Mouse (Mus musculus): ENCODE data around the gene Stk32c. TPM values are rescaled to one million over a fixed set of nuclear protein-coding genes. Genes with fewer than 3 reads are reported as not detected.

Gene Stk32c
- polyA plus RNA-seq, 1 experiment, result 7.5 TPM

DNA sequence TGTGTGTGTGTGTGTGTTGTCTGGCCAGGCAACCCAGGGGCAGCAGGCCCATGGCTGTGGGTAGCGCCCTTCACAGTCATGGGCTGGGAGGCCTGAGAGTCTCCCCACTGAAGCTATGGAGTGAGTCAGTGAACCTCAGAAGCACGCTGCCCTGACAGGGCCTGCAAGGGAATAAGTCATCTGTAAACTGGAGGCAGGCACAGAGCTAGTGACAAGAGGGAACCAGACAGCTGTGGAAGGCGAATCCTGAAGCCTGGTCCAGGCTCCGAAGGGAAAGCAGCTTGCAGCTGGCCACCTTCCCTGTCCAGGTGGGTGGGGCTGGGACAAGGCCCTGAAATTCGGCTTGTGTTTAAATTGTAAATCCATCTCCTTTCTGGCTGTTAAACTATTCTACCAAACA lies 33.0 kb upstream of the Stk32c start:
- no peak for DNase-seq (ENCODE audit: low read depth in 1 of 2, low spot score in 2 of 2)
- Histone ChIP-seq H3K4me1 (ENCODE audit: control insufficient read depth, insufficient read depth, insufficient read length) (peaks cover 7% of the 10 kb centered on the region), H3K27me3 (ENCODE audit: control insufficient read depth, insufficient read depth, low read length) (peaks cover 4% of the 10 kb centered on the region), H3K4me3 (ENCODE audit: extremely low read depth, insufficient read depth, insufficient read length) (no peak overlapping the region), H3K36me3 (ENCODE audit: control insufficient read depth, insufficient read depth, low read length) (no peaks in the 10 kb centered on the region), H3K27ac (ENCODE audit: insufficient read depth, low read length) (no peak overlapping the region)
- TF ChIP-seq POLR2A (IDR thresholded peaks at IDR 0.05; ENCODE audit: low read depth, low read length), result no peak
- no peak for TF ChIP-seq CTCF (IDR thresholded peaks at IDR 0.05; ENCODE audit: extremely low read depth, insufficient read depth, insufficient read length, insufficient replicate concordance)
- 90% methylated on average over 5 of the region's 5 CpGs for WGBS

DNA sequence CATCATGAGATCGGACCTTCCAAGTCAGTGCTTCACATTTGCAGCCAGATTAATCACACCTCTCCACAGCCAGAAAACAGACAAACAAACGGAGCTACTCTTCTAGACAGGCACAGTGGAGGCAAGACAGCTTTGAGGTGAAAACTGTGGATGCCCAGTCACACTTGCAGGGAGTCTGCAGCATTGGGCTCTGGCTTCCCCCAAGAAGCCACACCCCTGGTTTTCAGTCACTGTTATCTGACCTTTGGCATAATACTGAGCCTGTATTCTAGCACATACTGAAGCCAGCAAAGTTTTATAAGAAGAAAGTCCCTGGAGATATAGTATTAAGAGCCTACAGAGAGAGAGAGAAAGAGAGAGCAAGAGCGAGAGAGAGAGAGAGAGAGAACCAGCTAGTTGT lies 26.3 kb upstream of the Stk32c start:
- H3K4me1 ChIP-seq (ENCODE audit: control insufficient read depth, insufficient read depth, insufficient read length), result peaks cover 4% of the 10 kb centered on the region; the same call in 1 of the 2 replicates
- no peak overlapping the region for H3K4me3 ChIP-seq (ENCODE audit: extremely low read depth, insufficient read depth, insufficient read length)
- no peak for DNase-seq (ENCODE audit: low read depth in 1 of 2, low spot score in 2 of 2)
- H3K27ac ChIP-seq (ENCODE audit: insufficient read depth, low read length), result no peak overlapping the region
- WGBS, result 80% methylated on average over 3 of the region's 3 CpGs
- TF ChIP-seq CTCF (IDR thresholded peaks at IDR 0.05; ENCODE audit: extremely low read depth, insufficient read depth, insufficient read length, insufficient replicate concordance) (no peak), POLR2A (IDR thresholded peaks at IDR 0.05; ENCODE audit: low read depth, low read length) (no peak)
- no peaks in the 10 kb centered on the region for H3K36me3 ChIP-seq (ENCODE audit: control insufficient read depth, insufficient read depth, low read length)
- H3K27me3 ChIP-seq (ENCODE audit: control insufficient read depth, insufficient read depth, low read length), result no peaks in the 10 kb centered on the region

DNA sequence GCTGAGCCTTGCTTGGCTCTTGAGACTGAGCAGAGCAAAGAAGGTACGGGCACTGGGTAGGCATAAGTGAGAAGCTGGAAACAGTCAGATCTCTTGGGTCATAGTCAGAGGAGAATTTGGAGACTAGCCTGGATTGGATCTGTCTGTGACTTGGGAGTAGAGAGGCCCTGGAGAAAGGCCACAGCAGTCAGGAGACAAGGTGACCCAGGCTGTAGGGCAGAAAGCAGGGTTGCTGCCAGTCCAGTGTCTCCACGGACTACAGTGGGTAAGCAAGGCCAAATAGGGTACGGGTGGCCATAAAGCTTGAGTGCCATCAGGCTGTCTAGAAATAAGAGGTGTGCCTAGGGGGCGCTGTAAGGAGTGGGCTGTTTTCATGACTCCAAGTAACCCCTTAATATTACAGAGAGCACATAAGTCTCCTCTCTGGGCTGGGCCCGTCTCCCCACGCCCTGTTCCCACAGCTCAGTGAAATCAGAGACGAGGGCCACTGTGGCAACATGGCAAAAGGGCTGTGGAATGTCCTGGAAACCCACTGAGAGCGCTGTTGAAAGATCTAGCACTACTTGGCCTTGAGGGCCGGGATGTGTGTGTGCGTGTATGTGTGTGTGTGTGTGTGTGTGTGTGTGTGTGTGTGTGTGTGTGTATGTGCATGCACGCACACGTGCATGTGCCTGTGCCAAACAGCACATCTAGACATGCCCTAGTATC lies 22.7 kb upstream of the Stk32c start:
- no peak overlapping the region for H3K27ac ChIP-seq (ENCODE audit: insufficient read depth, low read length)
- no peak for DNase-seq (ENCODE audit: low read depth in 1 of 2, low spot score in 2 of 2)
- peaks cover 4% of the 10 kb centered on the region; the same call in 1 of the 2 replicates for H3K4me1 ChIP-seq (ENCODE audit: control insufficient read depth, insufficient read depth, insufficient read length)
- TF ChIP-seq CTCF (IDR thresholded peaks at IDR 0.05; ENCODE audit: extremely low read depth, insufficient read depth, insufficient read length, insufficient replicate concordance) (no peak), POLR2A (IDR thresholded peaks at IDR 0.05; ENCODE audit: low read depth, low read length) (no peak)
- no peak overlapping the region for H3K4me3 ChIP-seq (ENCODE audit: extremely low read depth, insufficient read depth, insufficient read length)
- H3K36me3 ChIP-seq (ENCODE audit: control insufficient read depth, insufficient read depth, low read length), result no peaks in the 10 kb centered on the region
- WGBS, result 82% methylated on average over 12 of the region's 12 CpGs
- no peaks in the 10 kb centered on the region for H3K27me3 ChIP-seq (ENCODE audit: control insufficient read depth, insufficient read depth, low read length)

DNA sequence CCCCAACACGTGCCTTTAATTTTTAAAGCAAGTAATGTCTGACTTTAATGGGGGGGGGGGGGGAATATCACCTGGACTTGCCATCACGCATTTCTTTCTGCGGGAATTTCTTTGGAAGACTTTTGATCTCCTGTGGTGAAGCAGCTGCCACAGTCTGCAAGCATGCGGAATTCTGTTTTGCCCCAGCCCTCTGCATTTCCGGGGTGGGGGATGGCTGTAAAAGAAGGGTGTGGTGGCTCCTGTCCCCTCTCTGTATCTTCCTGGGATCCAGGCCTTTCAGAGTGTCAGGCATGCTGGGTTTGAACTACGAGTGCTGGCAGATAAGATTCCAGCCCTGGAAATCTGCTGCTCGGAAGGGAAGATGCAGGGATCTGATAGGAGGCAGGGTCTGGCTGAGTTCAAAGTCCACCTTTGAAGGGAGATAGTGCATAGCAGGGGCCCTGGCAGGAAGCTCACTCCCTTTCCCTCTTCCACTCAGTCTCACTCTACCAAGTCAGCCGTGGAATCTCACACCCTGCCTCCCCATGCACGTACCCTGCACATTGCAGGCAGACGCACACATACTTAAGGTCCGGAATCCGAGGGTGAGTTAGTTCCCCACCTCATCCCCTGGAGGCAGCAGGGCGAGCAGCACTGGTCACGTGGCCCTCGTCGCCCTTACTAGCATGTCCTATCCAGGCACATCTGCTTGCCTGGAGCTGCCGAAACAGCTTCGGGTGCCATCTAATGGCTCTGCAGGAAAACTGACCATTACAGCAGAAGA lies 21.5 kb upstream of the Stk32c start:
- no peak overlapping the region for H3K27ac ChIP-seq (ENCODE audit: insufficient read depth, low read length)
- no peak for DNase-seq (ENCODE audit: low read depth in 1 of 2, low spot score in 2 of 2)

DNA sequence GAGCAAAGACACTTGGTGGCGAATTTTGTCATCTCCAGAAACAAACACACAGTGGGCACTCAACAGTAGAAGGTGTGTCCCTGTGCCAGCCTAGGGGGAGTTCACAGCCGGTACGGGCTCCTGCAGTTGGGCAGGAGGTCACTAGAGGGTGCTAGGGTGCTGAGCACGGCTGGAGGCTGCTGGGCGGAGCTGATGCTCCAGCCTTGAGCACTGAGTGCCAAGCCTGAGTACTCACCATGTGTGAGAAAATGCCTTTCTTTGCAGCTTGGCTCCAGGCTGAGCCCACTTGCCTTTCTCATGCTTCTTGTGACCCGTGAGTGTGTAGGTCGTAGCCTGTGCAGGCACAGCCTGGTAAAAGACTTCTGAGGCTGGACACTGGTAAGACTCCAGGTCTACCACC lies 20.6 kb upstream of the Stk32c start:
- 5% methylated on average over 7 of the region's 7 CpGs for WGBS
- peak; percentile 41 to 85 for DNase-seq (ENCODE audit: low read depth in 1 of 2, low spot score in 2 of 2)
- Histone ChIP-seq H3K4me1 (ENCODE audit: control insufficient read depth, insufficient read depth, insufficient read length) (peaks cover 4% of the 10 kb centered on the region; the same call in 1 of the 2 replicates), H3K27me3 (ENCODE audit: control insufficient read depth, insufficient read depth, low read length) (no peaks in the 10 kb centered on the region), H3K27ac (ENCODE audit: insufficient read depth, low read length) (no peak overlapping the region), H3K36me3 (ENCODE audit: control insufficient read depth, insufficient read depth, low read length) (no peaks in the 10 kb centered on the region), H3K4me3 (ENCODE audit: extremely low read depth, insufficient read depth, insufficient read length) (no peak overlapping the region)
- no peak for TF ChIP-seq POLR2A (IDR thresholded peaks at IDR 0.05; ENCODE audit: low read depth, low read length)
- peak; percentile 95 for TF ChIP-seq CTCF (IDR thresholded peaks at IDR 0.05; ENCODE audit: extremely low read depth, insufficient read depth, insufficient read length, insufficient replicate concordance)

More for the DNA sequence above, 21.5 kb upstream of the Stk32c start:
- Histone ChIP-seq H3K4me1 (ENCODE audit: control insufficient read depth, insufficient read depth, insufficient read length) (peaks cover 4% of the 10 kb centered on the region; the same call in 1 of the 2 replicates), H3K36me3 (ENCODE audit: control insufficient read depth, insufficient read depth, low read length) (no peaks in the 10 kb centered on the region), H3K27me3 (ENCODE audit: control insufficient read depth, insufficient read depth, low read length) (no peaks in the 10 kb centered on the region), H3K4me3 (ENCODE audit: extremely low read depth, insufficient read depth, insufficient read length) (no peak overlapping the region)
- TF ChIP-seq POLR2A (IDR thresholded peaks at IDR 0.05; ENCODE audit: low read depth, low read length) (no peak), CTCF (IDR thresholded peaks at IDR 0.05; ENCODE audit: extremely low read depth, insufficient read depth, insufficient read length, insufficient replicate concordance) (no peak)
- 54% methylated on average over 18 of the region's 18 CpGs for WGBS

DNA sequence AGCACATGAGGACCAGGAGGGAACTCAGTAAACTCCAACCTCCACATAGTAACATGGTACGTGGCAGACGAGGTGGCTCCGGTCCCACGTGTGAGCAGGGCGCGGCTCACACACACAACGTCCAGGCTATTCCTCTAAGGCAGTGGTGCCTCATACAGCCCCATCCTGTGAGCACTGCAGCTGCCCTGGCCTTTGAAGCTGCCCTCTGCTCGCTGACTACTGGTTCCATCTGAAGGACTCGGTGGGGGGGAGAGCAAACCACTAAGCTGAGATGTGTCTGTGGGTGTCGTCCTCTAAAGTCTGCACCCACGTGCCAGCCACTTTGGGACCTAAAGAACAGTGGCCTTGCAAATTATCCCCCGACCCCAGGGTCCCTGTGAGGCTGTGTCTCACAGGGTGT lies 17.1 kb upstream of the Stk32c start:
- H3K36me3 ChIP-seq (ENCODE audit: control insufficient read depth, insufficient read depth, low read length), result no peaks in the 10 kb centered on the region
- WGBS, result 79% methylated on average over 12 of the region's 12 CpGs
- TF ChIP-seq POLR2A (IDR thresholded peaks at IDR 0.05; ENCODE audit: low read depth, low read length) (no peak), CTCF (IDR thresholded peaks at IDR 0.05; ENCODE audit: extremely low read depth, insufficient read depth, insufficient read length, insufficient replicate concordance) (no peak)
- no peaks in the 10 kb centered on the region for H3K27me3 ChIP-seq (ENCODE audit: control insufficient read depth, insufficient read depth, low read length)
- DNase-seq (ENCODE audit: low read depth in 1 of 2, low spot score in 2 of 2), result no peak
- peaks cover 4% of the 10 kb centered on the region; the same call in 1 of the 2 replicates for H3K4me1 ChIP-seq (ENCODE audit: control insufficient read depth, insufficient read depth, insufficient read length)
- no peak overlapping the region for H3K4me3 ChIP-seq (ENCODE audit: extremely low read depth, insufficient read depth, insufficient read length)
- no peak overlapping the region for H3K27ac ChIP-seq (ENCODE audit: insufficient read depth, low read length)

Measured in spleen, adult 2 months (tissue).